Mouse (Mus musculus): ENCODE results near the gene Taok3.

- TF ChIP-seq CTCF (IDR thresholded peaks at IDR 0.05; ENCODE audit: low read depth) (peak; percentile 60), EP300 (IDR thresholded peaks at IDR 0.05; ENCODE audit: low read depth) (no peak)
Measured at GRCm38 (mm10) chr5:117277784-117278183, 157.9 kb downstream of the Taok3 start.
